Mouse (Mus musculus) ES-E14 (cell line): ENCODE measurements at regions not wholly inside any gene's neighbourhood (a gene's known extent, or its start where the extent isn't known, plus 50 kb on each side); places are given as distances from the start of the nearest gene placed in this dataset.

Experiments
- DNase-seq: peaks from one replicate; pipeline ENCODE4 v3.0.0-alpha.2; 2013; ENCODE audit warnings: low read depth, low spot score
- H3K27ac ChIP-seq: 2 replicates; pipeline ENCODE4 v1.5.1; 2012; ENCODE audit warnings: low read depth, mild to moderate bottlenecking, low read length, moderate library complexity, mixed read lengths; ENCODE audit not compliant: poor library complexity, insufficient read depth, severe bottlenecking
- H3K36me3 ChIP-seq: 2 replicates; pipeline ENCODE4 v1.6.1; 2012; ENCODE audit warnings: mild to moderate bottlenecking, low read length, moderate library complexity, mixed read lengths; ENCODE audit not compliant: control insufficient read depth, poor library complexity, insufficient read depth, severe bottlenecking
- H3K4me1 ChIP-seq, 2 experiments: fragments of 150-350 bp in 1 of 2; sonication (generic) in 1 of 2; 2 replicates each; pipeline ENCODE4 v1.6.1; 2012; ENCODE audit warnings: low read length in 2 of 2, mild to moderate bottlenecking in 1 of 2, mixed read lengths in 1 of 2; ENCODE audit not compliant: control insufficient read depth in 2 of 2, insufficient read depth in 2 of 2, poor library complexity in 1 of 2
- H3K4me3 ChIP-seq, 2 experiments: fragments of 150-350 bp in 1 of 2; sonication (generic) in 1 of 2; 2 replicates each; pipeline ENCODE4 v1.5.1; 2012; ENCODE audit warnings: low read length in 2 of 2, low read depth in 1 of 2, mild to moderate bottlenecking in 1 of 2, mixed read lengths in 1 of 2; ENCODE audit not compliant: insufficient read depth in 1 of 2, poor library complexity in 1 of 2, severe bottlenecking in 1 of 2
- H3K9ac ChIP-seq: 2 replicates; pipeline ENCODE4 v1.6.1; 2012; ENCODE audit warnings: low read depth, mild to moderate bottlenecking, low read length, mixed read lengths; ENCODE audit not compliant: poor library complexity, insufficient read depth, severe bottlenecking
- H3K9me3 ChIP-seq: fragments of 150-350 bp; sonication (generic); 2 replicates; pipeline ENCODE4 v1.6.1; 2012; ENCODE audit warnings: low read depth, mild to moderate bottlenecking, low read length; ENCODE audit not compliant: control insufficient read depth, insufficient read depth
- CHD2 ChIP-seq: IDR thresholded peaks from 2 replicates; pipeline ENCODE4 v1.6.1; 2014; ENCODE audit warnings: mild to moderate bottlenecking, low read depth, low read length, inconsistent platforms
- HCFC1 ChIP-seq: IDR thresholded peaks from 2 replicates; pipeline ENCODE4 v1.6.1; 2012; ENCODE audit warnings: low read length, inconsistent platforms, borderline replicate concordance; ENCODE audit not compliant: insufficient read depth
- MAFK ChIP-seq: IDR thresholded peaks from 2 replicates; pipeline ENCODE4 v1.6.1; 2014; ENCODE audit warnings: mild to moderate bottlenecking, low read depth, low read length, inconsistent platforms; ENCODE audit not compliant: insufficient read depth
- ZC3H11A ChIP-seq: IDR thresholded peaks from 2 replicates; pipeline ENCODE4 v1.6.1; 2012; ENCODE audit warnings: low read depth, mild to moderate bottlenecking, inconsistent platforms, low read length, borderline replicate concordance
- ZNF384 ChIP-seq: IDR thresholded peaks from 2 replicates; pipeline ENCODE4 v1.6.1; 2012; ENCODE audit warnings: low read depth, low read length, inconsistent platforms
- in situ Hi-C, 2 experiments: fragments of 600-800 bp; cut with MboI; formaldehyde crosslinking; loops; one replicate each; pipeline ENCODE4 v1.15.1; 2025; ENCODE audit warnings: low sequenced_read_pairs in 2 of 2, inconsistent platforms in 1 of 2; ENCODE audit not compliant: unreplicated experiment in 2 of 2

GRCm38 (mm10) chr12:56242803-56243202 lies 102.9 kb downstream of the Mbip start:
- Histone ChIP-seq H3K9me3 (no peaks in the 10 kb centered on the region), H3K4me1 (no peaks in the 10 kb centered on the region), H3K36me3 (no peaks in the 10 kb centered on the region), H3K9ac (no peak overlapping the region), H3K4me3 (no peak overlapping the region), H3K27ac (no peak overlapping the region)
- in situ Hi-C loops: no loop called here
- no peak for DNase-seq
- no peak for TF ChIP-seq ZC3H11A
- TF ChIP-seq MAFK: no peak
- no peak for TF ChIP-seq CHD2
- TF ChIP-seq ZNF384: no peak
- TF ChIP-seq HCFC1: no peak

GRCm38 (mm10) chr12:56241735-56242134 lies 104.0 kb downstream of the Mbip start:
- Histone ChIP-seq H3K9me3 (no peaks in the 10 kb centered on the region), H3K4me3 (no peak overlapping the region), H3K4me1 (no peaks in the 10 kb centered on the region), H3K27ac (no peak overlapping the region), H3K36me3 (no peaks in the 10 kb centered on the region), H3K9ac (no peak overlapping the region)
- no peak for TF ChIP-seq MAFK
- peak; percentile 87 for TF ChIP-seq ZC3H11A
- in situ Hi-C loops: no loop called here
- DNase-seq: peak; percentile 88

- no peak overlapping the region for H3K27ac ChIP-seq
- H3K4me3 ChIP-seq: no peak overlapping the region
- in situ Hi-C loops: no loop called here
- H3K36me3 ChIP-seq: no peaks in the 10 kb centered on the region
- DNase-seq: no peak
- no peaks in the 10 kb centered on the region for H3K4me1 ChIP-seq
- H3K9me3 ChIP-seq: no peaks in the 10 kb centered on the region
- TF ChIP-seq HCFC1: no peak
- no peak for TF ChIP-seq ZNF384
- no peak for TF ChIP-seq CHD2
- no peak for TF ChIP-seq MAFK
- TF ChIP-seq ZC3H11A: no peak
- H3K9ac ChIP-seq: no peak overlapping the region
Observed at GRCm38 (mm10) chr12:56240206-56240605, 105.5 kb downstream of the Mbip start.

- Histone ChIP-seq H3K9me3 (no peaks in the 10 kb centered on the region), H3K27ac (no peak overlapping the region), H3K4me1 (no peaks in the 10 kb centered on the region), H3K9ac (no peak overlapping the region), H3K4me3 (no peak overlapping the region), H3K36me3 (no peaks in the 10 kb centered on the region)
- DNase-seq: no peak
- TF ChIP-seq HCFC1 (no peak), MAFK (no peak), CHD2 (no peak), ZNF384 (no peak), ZC3H11A (no peak)
- in situ Hi-C loops: no loop called here
Observed at GRCm38 (mm10) chr12:56234571-56234970, 111.1 kb downstream of the Mbip start.

- H3K9me3 ChIP-seq: no peaks in the 10 kb centered on the region
- no peaks in the 10 kb centered on the region for H3K36me3 ChIP-seq
- H3K4me3 ChIP-seq: no peak overlapping the region
- no peaks in the 10 kb centered on the region for H3K4me1 ChIP-seq
- no peak overlapping the region for H3K9ac ChIP-seq
- DNase-seq: no peak
- no peak for TF ChIP-seq HCFC1
- no peak for TF ChIP-seq ZC3H11A
- no peak for TF ChIP-seq MAFK
- no peak for TF ChIP-seq ZNF384
- no peak for TF ChIP-seq CHD2
- in situ Hi-C loops: no loop called here
- H3K27ac ChIP-seq: no peak overlapping the region
Observed at GRCm38 (mm10) chr12:56233209-56233608, 112.5 kb downstream of the Mbip start.
